Mouse (Mus musculus) cortical plate, adult 2 months (tissue): ENCODE results near the gene Mtmr3.

ENCODE experiments used
- CTCF ChIP-seq: fragments of 200-500 bp; IDR thresholded peaks from 2 replicates; pipeline ENCODE4 v1.5.1; 2011; ENCODE audit warnings: mild to moderate bottlenecking, control low read depth, low read length; ENCODE audit not compliant: insufficient read depth; ENCODE audit errors: extremely low read depth
- POLR2A ChIP-seq: fragments of 200-500 bp; IDR thresholded peaks from 2 replicates; pipeline ENCODE4 v1.6.1; 2011; ENCODE audit warnings: mild to moderate bottlenecking, low read length, control low read depth; ENCODE audit not compliant: insufficient read depth; ENCODE audit errors: extremely low read depth

DNA sequence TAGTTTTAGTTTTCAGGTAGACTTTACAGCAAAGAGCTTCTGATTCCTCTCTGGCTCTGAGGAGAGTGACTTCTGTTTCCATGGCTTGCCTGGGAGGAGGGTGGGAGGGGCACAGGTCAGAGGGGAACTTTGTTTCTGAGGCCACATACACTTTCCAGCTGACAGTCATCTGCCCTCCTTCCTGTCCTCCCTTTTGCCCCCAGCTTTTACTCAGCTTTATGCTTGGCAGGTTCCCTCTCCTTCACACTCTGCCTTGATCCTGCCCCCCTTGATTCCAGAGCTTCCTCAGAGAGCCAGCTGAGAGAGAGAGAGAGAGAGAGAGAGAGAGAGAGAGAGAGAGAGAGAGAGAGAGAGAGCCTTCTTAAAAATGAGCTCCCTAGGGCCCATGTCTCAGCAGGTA lies 123.4 kb downstream of the Mtmr3 start:
- no peak for TF ChIP-seq CTCF
- no peak for TF ChIP-seq POLR2A
